Mouse (Mus musculus): ENCODE data around the gene Panx3.

The Panx3 gene

DNA sequence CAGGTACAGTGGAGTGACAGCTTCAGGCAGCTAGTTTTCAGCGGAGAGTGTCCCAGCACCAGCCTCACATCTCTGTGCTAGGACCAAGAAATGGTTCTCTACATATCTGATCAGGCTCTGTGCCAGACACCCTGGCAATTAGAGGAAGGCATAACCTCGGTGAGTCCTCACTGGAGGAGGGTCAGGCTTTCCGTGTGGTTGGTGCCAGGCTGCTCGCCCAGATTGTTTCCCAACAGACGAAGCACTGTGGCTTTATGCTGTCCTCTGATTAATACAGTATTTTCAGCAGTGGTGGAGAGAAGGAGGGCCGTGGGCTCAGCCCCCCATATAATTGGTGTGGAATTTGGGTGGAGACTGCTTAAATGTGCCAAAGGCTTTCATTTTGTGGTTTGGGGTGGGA is at the start of gene Panx3:
Gene Panx3, minus strand, starts transcription at position 121 of the 400 bp plus-strand sequence.
- DNase-seq (ENCODE audit: low read depth, low spot score), result no peak

DNA sequence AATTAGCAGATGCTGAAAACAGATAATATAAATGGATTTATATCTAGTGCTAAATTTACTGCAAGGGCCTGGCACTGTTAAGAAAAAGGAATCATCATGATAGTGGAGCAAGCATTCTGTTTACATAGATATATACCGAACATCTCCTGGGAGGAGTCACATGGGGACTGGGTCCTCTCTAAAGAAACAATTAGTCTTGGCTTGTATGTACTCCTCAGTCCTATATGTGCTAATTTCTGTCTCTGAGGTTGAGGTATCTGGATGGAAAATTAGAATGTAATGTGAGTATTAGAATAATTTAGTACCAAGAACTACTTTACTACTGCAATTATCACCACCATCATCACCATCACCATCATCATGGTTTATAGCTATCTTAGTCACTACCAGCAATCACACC is 47.1 kb upstream of the Panx3 start, which contains the start of gene Olfr160:
Gene Olfr160, minus strand, starts transcription at position 101 of the 400 bp plus-strand sequence.
- DNase-seq (ENCODE audit: low read depth, low spot score), result no peak

DNA sequence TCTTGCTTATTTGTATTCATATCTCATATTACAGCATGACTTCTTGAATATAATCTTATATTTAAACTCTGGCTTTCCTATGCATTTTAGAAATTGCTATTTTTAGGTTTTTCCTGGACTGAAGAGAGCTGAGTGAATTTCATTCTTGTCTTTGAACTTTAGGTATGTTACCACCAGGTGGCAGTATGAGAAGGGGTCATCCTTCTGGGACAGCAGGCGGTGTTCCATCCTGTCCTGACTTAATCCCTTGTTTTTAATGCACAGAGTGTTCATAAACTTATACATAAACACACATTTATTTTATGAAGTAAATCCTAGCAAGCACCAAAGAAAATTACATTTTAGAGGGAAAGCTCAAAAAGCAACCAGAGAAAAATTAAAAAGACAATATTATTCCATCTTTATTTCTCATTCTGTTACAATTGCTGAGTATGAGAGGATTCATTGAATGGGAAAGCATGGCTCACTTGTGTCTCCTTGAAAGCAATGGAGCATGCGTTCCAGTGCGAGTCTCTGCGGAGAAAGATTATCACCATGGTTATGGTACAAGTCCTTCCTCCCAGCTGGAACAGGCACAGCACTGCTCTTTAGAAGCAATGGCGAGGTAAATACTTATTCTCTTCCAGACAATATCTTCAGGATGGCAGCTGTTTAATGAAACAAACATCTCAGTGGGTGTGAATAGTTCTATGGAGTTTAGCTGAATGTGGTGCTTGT is 21.1 kb upstream of the Panx3 start:
- no peak for DNase-seq (ENCODE audit: low read depth, low spot score)

DNA sequence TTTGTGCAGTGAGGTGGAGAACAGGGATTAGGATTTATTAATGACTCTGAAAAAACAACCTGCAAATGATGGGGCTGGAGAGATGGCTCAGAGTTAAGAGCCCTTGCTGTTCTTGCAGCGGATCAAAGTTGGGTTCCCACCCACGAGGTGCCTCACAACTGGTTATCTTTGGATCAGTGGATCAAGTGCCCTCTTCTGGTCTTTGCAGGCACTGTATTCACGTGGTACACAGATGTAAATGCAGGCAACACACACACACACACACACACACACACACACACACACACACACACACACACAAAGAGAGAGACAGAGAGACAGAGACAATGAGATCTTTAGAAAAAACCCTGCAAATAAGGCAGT is 18.9 kb upstream of the Panx3 start:
- DNase-seq (ENCODE audit: low read depth, low spot score), result no peak

DNA sequence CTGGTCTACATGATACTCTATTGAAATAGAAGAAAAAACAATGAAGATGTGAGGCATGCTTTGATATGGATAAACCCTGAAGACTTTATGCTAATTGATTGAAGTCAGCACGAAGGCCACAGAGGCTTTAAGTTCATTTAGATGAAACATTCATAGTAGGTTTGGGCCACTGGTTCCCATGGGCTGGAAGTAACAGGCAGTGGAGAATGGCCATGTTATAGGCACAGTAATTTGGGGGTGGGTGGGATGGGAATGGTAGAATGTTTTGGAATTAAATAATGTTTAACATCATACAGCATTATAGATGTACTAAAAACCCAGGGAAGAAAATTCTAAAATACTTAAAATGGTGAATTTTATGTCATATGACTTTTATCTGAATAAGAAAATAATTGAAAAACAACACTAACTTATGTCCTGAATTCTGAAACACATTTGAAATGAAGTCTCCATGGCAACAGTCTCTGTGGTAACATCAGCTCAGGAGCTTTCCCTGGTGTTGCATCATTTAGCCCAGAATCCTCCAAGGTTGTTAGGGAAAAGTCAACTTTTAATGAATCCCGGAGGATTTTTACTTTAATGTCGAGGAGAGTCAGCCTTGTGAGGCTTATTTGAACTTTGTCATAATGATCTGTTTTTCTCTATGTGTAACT is 18.4 kb upstream of the Panx3 start:
- peak; percentile 74 for DNase-seq (ENCODE audit: low read depth, low spot score)

DNA sequence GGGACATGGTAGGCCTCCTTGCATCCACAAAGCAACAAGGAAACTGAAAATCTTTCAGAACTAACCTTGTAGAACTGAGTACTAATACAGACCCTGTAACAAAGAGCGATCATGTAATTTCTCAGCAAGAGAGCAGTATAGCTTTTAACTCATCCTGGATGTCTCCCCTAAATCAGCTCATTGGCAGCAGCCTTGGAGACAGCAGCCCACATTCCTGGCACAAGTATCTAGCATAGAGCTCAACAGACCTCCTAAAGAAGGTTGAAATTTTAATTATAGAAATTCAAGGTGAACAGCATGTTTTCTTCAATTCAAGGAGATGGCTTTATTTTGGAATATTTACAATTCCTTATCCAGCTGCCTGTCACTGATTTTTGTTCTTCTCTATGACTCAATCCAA is 12.1 kb upstream of the Panx3 start:
- DNase-seq (ENCODE audit: low read depth, low spot score), result peak; percentile 50

DNA sequence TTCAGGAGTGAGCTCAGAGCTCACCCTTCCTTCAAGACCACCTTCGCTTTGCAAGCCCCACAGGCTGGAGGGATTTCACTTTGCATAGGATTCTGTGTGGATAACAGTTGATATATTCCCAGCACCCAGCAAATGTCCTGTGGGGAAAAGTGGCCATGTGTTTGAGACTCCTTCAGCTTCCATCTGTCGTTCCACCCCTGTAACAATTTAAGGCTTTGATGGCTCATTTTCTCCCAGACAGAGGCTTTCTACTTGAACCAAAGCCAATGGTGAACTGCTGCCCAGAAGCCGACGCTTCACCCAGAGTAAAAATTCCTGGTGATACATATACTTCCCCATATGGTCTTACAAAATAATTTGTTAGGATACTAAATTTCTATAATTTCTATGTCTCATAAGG is 6.3 kb upstream of the Panx3 start:
- DNase-seq (ENCODE audit: low read depth, low spot score), result peak; percentile 78

DNA sequence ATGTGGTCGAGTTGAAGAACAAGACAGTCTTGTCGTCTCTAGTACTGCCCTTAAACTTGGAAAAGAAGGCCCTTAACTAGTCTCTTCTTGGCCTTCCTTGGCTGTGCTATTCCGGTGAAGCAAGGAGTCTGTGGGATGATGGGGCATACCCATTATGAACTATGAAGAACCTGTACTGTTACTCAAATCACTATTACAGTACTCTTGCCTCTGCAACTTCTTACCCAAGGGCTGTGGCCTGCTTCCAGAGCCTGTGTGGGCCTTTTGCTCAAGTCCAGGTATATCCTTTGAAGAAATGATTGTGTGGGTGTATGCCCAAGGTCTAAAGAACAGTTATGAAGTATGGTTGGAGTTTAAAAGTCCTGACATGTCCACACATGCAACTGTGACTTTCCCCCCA is 1.2 kb upstream of the Panx3 start:
- no peak for DNase-seq (ENCODE audit: low read depth, low spot score)

DNA sequence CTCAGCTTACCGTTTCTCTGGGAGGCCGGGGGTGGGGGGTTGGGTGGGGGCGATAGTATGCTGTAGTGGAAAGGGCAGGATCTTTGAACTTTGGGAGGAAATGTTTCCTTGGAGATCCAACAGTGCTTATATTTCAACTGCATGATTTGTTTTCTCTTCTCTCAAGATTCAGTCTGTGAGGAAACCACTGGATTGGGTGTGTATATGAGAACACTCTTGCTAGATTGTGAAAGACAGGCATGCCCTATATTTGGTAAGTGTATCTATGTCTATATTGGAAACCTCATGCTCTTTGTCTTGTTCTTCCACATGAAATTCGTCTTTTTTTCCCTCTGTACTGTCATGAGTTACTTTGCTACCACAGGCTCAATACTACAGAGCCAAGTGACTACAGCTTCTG is 643 bp upstream of the Panx3 start:
- DNase-seq (ENCODE audit: low read depth, low spot score), result no peak

DNA sequence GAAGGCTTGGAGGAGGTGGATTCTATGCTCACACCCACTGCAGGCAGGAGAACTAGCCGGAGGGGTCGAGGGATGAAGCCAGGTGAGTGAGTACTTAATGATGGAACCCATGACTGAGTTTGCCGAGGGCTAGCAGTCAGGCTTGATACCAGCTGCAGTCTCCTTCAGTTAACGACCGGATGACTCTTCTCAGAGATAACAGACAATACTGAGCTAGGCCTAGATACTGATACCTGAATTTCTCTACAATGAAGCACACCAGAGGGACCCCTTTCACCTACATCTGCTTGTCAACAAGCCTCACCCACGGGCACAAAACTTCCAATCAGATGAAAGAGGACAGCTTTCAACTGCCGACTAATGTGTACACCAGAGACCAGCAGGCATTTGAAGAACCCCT is 3.0 kb downstream of the Panx3 start:
- no peak for DNase-seq (ENCODE audit: low read depth, low spot score)

DNA sequence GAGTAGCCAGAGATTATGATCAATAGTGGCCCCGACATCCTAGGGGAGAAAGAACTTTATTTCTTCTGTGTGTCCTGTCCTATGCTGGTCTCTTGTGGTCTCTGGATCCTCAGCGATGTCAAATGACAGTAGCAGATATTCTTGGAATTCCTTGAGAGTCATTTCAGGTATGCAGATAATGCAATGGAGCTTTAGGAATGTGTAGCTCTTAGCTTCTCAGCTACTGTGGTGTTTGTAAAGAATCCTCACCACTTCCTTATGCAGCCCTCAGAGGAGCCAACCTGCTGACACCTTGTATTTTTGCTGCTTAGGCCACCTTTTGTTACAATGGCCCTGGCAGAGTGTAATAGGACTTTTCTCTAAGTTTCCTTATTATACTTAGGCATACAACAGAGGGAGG is 4.4 kb downstream of the Panx3 start:
- no peak for DNase-seq (ENCODE audit: low read depth, low spot score)

DNA sequence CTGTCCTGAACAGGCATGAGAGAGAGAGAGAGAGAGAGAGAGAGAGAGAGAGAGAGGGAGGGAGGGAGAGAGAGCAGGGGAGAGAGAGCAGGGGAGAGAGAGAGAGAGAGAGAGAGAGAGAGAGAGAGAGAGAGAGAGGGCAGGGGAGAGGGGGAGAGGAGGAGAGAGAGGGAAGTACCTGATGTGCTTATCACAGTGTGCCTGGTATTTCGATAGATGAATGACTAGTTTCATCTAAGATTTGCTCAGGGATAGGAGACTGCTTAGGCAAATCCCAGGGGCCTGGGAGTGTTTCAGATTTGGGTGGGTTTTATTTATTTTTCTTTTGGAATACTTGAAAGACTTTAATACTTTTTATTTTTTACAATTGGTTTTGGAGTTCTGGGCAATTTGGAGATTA is 5.8 kb downstream of the Panx3 start:
- no peak for DNase-seq (ENCODE audit: low read depth, low spot score)

DNA sequence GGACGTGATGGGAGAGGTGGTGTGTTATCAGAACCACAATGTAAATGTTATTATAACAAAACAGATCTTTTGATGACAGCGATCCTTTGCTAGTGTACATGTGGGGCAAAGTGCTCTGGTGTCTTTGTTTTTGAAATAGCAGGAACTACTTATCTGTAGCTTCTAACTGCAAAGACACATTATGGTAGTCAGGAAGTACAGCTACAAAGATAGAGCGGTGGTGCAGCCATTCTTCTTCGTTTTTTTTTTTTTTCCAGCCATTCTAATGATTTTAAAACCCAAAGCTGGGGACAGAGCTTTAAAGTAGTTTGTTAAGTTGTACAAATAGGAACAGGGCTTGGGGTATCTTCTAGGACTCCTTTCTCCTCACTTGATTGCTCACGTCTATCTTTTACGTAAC is 9.6 kb downstream of the Panx3 start:
- DNase-seq (ENCODE audit: low read depth, low spot score), result no peak

DNA sequence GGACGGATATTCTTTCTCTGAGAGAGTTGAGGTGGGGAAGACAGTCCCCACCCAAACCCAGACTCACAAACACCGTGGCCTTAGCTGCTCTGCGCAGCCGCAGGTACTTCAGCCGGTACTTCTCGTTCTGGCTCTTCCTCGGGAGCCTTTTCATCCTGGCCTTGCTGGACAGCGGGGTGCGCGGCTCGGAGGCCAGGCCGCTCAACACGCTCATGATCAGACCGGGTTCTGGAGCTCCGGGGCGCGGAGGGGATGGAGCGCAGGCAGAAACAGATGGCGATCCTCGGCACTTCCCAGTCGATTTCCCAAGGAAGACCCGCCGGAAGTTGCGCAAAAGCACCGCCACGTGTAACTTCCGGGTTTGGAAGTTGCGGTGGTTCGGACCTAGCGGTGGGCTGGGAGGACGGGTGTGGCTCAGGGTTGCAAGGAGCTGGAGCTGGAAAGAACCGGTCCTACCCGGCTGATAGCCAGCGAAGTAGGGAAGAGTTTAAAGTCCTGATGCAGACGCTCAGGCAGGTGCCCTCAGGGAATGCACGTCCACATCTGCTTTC is 12.0 kb downstream of the Panx3 start, which contains the start of gene Tbrg1:
Gene Tbrg1, minus strand, starts transcription at position 382 of the 551 bp plus-strand sequence.
- no peak for DNase-seq (ENCODE audit: low read depth, low spot score)

DNA sequence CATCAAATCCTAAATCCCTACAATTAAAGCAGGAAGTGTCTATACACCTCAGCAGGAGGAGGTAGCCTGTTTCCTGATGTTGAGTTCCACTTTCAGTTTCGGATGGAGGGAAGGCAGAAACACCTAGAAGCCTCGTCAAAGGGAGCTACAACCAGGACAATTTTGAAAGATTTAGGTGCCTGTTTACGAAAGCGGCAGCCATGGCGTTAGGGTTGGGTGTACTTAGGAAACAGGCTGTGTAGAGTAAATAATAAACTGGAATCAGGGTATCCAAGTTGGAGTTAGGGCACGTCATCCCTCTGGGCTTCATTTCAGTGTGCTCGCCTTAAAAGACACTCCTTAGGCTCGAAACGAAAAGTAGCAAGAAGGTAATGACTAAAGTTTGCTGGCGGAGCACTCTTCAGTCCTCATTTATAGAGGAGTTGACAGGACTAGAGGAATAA is 12.6 kb downstream of the Panx3 start:
- no peak for DNase-seq (ENCODE audit: low read depth, low spot score)

DNA sequence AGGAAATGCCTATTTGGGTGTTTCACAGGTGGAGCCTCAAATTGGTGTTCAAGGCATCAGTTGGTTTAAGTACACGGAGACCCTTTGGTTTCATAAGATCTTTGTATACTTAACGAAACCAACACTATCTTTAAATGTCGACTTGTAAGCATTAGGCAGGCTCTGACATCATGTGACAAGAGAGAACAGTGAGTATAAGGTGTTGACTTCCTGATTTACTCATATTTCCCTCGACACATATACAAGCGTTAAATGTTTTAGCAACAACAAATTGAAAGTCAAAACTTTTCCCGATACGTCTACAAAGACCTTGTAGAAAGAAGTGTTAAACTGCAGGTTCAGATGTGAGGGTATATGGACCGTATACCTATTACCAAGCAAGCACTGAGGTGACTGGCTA is 13.1 kb downstream of the Panx3 start:
- no peak for DNase-seq (ENCODE audit: low read depth, low spot score)

DNA sequence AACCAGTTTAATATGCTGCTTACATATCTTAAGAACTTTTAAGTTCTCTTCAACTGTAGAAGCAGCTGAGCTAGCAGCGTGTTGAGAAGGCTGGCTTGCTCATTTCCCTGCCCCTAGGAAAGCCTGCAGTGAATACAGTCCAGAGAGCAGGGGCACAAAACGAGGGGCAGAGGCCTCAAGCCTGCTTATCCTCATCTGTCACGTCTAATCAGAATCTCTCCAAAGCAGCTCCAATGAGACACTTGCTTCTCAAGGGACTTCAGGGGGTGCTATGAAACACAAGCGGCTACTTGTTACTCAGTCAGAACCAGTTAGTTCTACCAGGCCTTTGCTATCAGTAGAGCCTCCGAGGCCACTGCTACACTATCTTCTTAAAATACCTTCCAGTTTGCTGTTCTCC is 15.2 kb downstream of the Panx3 start:
- no peak for DNase-seq (ENCODE audit: low read depth, low spot score)

DNA sequence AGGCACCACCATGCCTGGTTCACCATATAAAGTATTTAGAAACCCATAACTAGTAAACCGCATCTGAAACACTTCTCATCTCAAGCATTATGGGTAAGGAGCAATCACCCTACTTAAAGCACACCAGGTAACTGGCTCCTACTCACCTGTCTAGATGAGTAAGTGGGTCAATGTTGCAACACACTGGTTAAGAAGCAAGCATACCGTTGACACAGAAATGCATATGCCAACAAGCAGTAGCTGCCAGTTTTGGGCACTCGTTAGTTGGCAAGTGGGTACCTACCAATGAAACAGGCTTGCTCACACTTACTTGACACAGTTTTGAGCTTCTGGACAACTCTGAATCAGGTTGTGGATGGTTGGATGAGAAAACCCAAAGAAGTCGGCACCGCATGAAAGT is 18.4 kb downstream of the Panx3 start:
- no peak for DNase-seq (ENCODE audit: low read depth, low spot score)

DNA sequence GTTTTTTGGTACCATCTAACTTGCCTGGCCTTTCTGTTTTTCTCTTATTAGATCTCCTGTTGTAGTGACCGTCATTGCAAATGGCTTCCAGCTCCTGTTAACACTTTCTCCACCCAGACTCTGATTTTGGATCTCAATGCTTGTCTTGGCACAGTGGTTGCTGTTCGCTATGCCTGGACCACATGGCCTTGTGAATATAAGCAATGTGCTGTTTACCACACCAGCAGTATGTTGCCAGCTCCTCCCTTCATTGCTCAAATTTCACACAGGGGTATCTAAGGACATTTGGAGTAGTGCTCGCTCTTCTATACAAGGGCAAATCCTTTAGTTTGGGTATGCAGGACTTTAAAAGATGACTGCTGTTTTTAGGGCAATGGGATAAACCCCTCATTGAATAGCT is 22.8 kb downstream of the Panx3 start:
- DNase-seq (ENCODE audit: low read depth, low spot score), result no peak

DNA sequence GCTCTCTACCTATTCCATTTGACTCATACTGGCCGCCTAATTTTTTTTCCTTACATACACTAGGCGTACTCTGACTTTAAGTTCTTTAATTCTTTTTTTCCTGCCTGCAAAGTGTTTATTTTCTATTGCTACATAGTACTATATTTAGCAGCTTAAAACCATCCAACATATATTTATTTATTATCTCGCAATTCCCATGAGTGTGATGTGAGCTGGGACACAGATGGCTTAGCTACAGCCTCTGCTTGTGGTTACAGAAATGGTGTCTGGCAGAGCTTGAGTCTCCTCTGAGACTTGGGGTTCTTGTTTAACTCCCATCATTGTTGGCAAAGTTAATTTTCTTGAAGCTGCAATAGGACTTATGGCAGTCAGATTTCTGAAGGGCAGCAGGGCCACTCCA is 30.3 kb downstream of the Panx3 start:
- DNase-seq (ENCODE audit: low read depth, low spot score), result no peak

DNA sequence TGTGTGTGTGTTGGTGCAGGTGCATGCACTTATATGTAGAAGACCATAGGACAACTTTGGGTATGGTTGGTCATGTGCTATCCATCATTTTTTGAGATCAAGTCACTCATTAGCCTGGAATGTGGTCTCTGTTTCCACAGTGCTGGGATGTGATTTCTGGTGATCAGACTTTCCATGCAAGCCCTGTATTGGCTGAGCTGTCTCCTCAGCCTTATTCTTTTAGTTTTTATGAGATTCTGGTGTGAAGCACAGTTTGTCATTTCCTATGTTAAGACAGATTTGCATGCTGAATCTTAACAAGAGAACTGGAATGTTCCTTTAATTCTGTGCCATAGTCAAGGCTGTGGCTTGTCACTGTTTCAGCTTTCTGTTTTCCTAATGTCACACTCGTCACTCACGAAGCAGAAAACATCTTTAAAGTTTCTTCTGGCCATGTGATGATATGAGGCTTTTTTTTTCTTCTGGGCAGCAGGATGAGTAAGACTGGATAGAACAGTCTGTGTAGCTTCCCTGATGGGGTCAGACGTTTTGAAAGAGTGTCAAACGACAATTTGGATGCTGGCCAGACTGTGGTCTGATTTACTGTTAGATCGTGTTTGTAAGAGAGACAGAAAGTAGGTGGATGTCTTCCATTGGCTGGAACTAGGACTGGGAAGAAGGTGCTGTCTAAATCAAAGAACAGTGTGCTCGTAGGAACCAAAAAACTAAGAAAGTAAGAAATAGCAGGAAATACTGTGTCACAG is 32.1 kb downstream of the Panx3 start:
- no peak for DNase-seq (ENCODE audit: low read depth, low spot score)

DNA sequence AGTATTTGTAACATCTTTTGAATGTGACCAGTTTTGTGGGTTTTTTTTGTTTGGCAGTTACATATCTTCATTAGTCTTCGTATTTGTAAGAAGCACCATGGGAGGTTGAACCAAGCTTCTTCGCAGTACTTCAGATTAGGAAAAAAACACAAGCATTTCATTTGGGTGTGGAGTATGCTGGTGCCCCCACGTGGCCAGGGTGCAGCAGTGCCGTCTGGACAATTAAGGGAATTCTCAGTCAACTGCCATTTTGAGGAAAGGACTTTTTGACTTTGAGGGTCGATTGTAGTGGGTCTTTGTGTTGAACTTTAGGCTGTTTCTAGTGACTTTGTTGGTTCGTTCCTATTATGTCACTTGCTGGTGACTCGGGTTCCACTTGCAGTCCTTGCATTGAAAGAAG is 32.7 kb downstream of the Panx3 start:
- DNase-seq (ENCODE audit: low read depth, low spot score), result no peak
